Mouse (Mus musculus): ENCODE measurements around the gene Spta1. TPM values are rescaled to one million over a fixed set of nuclear protein-coding genes. Genes with fewer than 3 reads are reported as not detected.
A peak's percentile ranks its signal among the peaks of the same experiment; 100 is the strongest.

Spta1 gene
- polyA plus RNA-seq (2015; fragmentation: Nextera tagmentation; extraction: Ambion mirVana): 1.7 and 2.2 TPM in 2 replicates

DNA sequence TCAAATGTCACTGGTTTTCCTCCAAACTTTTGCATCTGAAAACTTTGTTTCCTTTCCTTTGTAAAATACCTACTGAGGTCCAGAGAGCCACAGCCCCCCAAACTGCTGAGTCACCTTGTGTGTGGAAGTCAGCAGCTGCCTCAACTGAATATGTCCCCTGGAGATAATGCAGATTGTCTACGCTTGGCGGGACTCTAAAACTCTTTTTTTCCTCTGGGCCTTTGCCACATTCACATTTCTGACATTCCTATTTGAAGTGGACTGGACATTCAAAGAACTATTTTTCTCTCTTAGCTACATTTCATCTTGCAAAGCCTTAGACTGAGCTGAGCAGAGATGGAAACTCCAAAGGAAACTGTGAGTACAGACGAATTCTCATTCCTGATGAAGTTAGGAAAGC is at the start of gene Spta1:
TSS of gene Spta1 (plus strand) at position 172 of the 400 bp plus-strand sequence.
- Histone ChIP-seq H3K4me2 (peak within 1 kb of the TSS; percentile 44), H3K4me1 (replicated peaks) (peaks cover 7% of the 10 kb centered on the region)
- peak; percentile 55 for ATAC-seq (replicated peaks; ENCODE audit: insufficient number of reproducible peaks, insufficient read depth, low FRiP score, low read depth)

DNA sequence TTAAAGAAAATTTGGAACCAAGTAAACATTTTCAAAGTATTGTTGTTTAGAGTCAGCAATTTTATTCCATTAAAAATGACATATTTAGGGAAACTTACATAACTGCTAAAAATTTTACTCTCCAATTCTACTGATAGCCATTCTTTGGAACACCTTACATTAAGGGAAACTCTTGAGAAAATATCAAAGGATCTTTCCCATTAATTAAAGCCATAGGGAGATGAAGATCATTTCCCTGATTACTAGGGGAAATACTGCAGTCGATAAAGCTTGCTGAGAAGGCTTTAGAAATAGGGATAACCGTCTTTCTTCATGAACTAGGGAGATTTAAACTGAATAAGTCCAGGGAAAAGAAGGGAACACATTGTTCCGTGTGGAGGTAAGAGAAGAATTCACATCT is 41.4 kb upstream of the Spta1 start, which contains the start of gene Olfr424:
TSS of gene Olfr424 (plus strand) at position 301 of the 400 bp plus-strand sequence.
- H3K9ac ChIP-seq: no peak within 1 kb of the TSS
- H3K4me2 ChIP-seq: no peak within 1 kb of the TSS
- no peaks in the 10 kb centered on the region for H3K9me3 ChIP-seq (replicated peaks)
- no peaks in the 10 kb centered on the region for H3K36me3 ChIP-seq
- 78% methylated on average over 3 of the region's 3 CpGs for WGBS
- no peak within 1 kb of the TSS for H3K4me3 ChIP-seq
- no peaks in the 10 kb centered on the region for H3K4me1 ChIP-seq (replicated peaks)
- no peak for ATAC-seq (replicated peaks; ENCODE audit: insufficient number of reproducible peaks, insufficient read depth, low FRiP score, low read depth)
- no peaks in the 10 kb centered on the region for H3K27me3 ChIP-seq
- no peak within 1 kb of the TSS for H3K27ac ChIP-seq

More for the DNA sequence above, at the start of gene Spta1:
- Histone ChIP-seq H3K27ac (peak within 1 kb of the TSS; percentile 52), H3K9ac (no peak within 1 kb of the TSS), H3K9me3 (replicated peaks) (no peaks in the 10 kb centered on the region), H3K27me3 (no peaks in the 10 kb centered on the region), H3K4me3 (0 out of 2 replicates have a peak within 1 kb of the TSS, but pooled peaks have one; percentile 12), H3K36me3 (no peaks in the 10 kb centered on the region)
- WGBS: 11% methylated on average over 3 of the region's 3 CpGs

DNA sequence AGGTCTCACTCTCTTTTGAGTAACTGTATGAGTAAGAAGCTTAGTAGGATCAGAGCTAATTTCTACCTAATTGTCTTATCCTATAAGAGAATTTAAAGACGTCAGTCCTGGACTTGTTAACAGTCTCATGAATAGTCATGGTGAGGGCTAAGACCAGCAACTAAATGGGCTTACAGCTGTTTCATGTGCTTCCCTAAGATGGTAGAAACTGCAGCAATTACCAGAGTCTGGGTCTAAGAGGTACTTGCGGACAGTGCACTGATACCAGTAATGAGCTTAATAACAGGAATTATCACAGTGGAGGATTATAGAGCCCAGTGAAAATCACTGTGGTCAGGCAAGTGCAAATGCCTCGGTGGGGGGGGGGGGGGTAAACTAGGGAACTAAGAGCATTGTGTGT is 40.6 kb upstream of the Spta1 start:
- WGBS: 61% methylated on average over 3 of the region's 3 CpGs
- Histone ChIP-seq H3K27ac (no peak overlapping the region), H3K4me2 (no peak overlapping the region), H3K4me3 (no peak overlapping the region), H3K27me3 (no peaks in the 10 kb centered on the region), H3K36me3 (no peaks in the 10 kb centered on the region), H3K4me1 (replicated peaks) (no peaks in the 10 kb centered on the region), H3K9ac (no peak overlapping the region), H3K9me3 (replicated peaks) (no peaks in the 10 kb centered on the region)
- ATAC-seq (replicated peaks; ENCODE audit: insufficient number of reproducible peaks, insufficient read depth, low FRiP score, low read depth): no peak

DNA sequence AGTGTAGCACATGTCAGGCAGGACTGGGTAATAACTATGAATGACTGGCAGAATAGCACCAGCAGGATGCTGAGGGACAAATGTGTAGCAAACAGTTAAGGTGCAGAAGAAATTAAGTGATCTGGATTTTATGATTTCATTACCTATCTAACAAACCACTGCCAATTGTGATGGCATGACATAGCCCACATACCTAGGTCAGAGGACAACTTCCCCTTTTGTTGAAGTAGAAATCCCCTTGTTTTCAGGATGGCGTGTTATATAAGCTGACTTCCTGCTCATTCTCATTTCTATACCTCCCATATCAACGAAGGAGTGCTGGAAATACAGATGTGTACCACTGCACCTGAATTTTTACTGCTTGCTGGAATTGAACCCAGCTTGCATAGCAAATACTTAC is 31.2 kb upstream of the Spta1 start:
- Histone ChIP-seq H3K4me2 (no peak overlapping the region), H3K36me3 (no peaks in the 10 kb centered on the region), H3K27me3 (no peaks in the 10 kb centered on the region), H3K27ac (no peak overlapping the region), H3K4me1 (replicated peaks) (no peaks in the 10 kb centered on the region), H3K9ac (no peak overlapping the region), H3K4me3 (no peak overlapping the region), H3K9me3 (replicated peaks) (no peaks in the 10 kb centered on the region)
- ATAC-seq (replicated peaks; ENCODE audit: insufficient number of reproducible peaks, insufficient read depth, low FRiP score, low read depth): no peak
- 67% methylated on average over 2 of the region's 2 CpGs for WGBS

DNA sequence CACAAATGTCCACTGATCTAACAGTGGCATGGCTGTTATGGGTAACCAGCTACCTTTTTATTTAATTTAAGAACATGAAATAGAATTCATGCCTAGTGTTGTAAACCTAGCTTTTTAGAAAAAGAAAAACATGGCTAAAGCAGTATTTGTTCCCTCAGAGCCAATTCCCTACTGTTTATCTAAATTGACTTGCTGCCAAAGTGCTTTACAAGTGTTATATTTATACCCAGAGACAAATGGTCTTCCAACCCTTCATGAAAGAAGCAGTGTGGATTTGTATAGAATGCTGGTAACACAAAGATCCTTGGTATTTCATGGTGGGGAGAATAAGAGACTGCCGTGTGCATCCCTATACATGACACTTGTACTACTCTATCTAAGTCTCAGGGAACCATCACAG is 25.9 kb upstream of the Spta1 start:
- no peak for ATAC-seq (replicated peaks; ENCODE audit: insufficient number of reproducible peaks, insufficient read depth, low FRiP score, low read depth)
- Histone ChIP-seq H3K9ac (no peak overlapping the region), H3K9me3 (replicated peaks) (no peaks in the 10 kb centered on the region), H3K27ac (no peak overlapping the region), H3K4me3 (no peak overlapping the region), H3K36me3 (no peaks in the 10 kb centered on the region), H3K4me2 (no peak overlapping the region), H3K27me3 (no peaks in the 10 kb centered on the region), H3K4me1 (replicated peaks) (peaks cover 8% of the 10 kb centered on the region; the same call in 1 of the 2 replicates)
- WGBS: 32% methylated on average over 1 of the region's 1 CpGs

DNA sequence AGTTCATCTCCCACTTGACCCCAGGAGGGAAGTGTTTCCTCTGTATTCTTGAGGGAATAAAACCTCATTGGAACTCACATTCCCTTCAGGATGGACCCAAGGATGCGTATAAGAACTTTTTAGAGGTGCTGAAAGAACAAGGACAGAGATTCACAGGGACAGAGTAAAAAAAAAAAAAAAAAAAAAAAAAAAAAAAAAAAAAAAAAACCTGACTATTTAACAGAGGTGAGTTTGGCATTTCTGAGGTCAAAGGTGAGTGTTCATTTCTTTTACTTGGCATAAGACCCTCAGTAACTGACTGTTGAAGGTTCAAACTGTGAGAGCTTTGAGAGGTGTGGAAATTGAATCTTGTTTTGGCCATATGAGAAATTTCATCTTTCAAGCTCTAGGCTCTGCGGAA is 23.3 kb upstream of the Spta1 start:
- ATAC-seq (replicated peaks; ENCODE audit: insufficient number of reproducible peaks, insufficient read depth, low FRiP score, low read depth): no peak
- Histone ChIP-seq H3K27me3 (no peaks in the 10 kb centered on the region), H3K4me3 (no peak overlapping the region), H3K36me3 (no peaks in the 10 kb centered on the region), H3K9ac (no peak overlapping the region), H3K9me3 (replicated peaks) (no peaks in the 10 kb centered on the region), H3K4me1 (replicated peaks) (peaks cover 8% of the 10 kb centered on the region; the same call in 1 of the 2 replicates), H3K27ac (no peak overlapping the region), H3K4me2 (no peak overlapping the region)
- WGBS: 76% methylated on average over 2 of the region's 2 CpGs

DNA sequence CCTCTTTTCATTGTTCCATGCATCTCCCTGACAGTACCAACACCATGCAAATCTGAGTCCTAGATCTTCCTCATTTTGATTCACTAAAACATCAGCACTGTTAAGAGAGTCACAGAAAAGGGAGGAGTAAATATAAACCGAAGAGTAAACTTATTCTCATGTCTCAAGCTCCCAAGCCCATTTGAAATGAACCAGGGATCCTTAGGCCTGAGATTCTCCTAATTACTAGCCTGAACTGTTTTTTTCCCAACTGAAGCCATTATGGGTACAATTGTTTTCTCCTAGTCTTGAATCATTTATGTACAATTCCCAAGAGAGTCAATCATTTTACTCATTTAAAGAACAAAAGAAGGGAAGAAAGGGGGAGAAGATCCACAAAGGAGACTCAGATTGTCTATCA is 17.2 kb upstream of the Spta1 start, which contains the start of gene Olfr420:
TSS of gene Olfr420 (plus strand) at position 301 of the 400 bp plus-strand sequence.
- no peaks in the 10 kb centered on the region for H3K4me1 ChIP-seq (replicated peaks)
- whole genome bisulfite sequencing: 78% methylated on average over 1 of the region's 1 CpGs
- no peak within 1 kb of the TSS for H3K9ac ChIP-seq
- ATAC-seq (replicated peaks; ENCODE audit: insufficient number of reproducible peaks, insufficient read depth, low FRiP score, low read depth): no peak
- H3K36me3 ChIP-seq: no peaks in the 10 kb centered on the region
- H3K27ac ChIP-seq: no peak within 1 kb of the TSS
- no peaks in the 10 kb centered on the region for H3K27me3 ChIP-seq
- no peak within 1 kb of the TSS for H3K4me3 ChIP-seq
- no peak within 1 kb of the TSS for H3K4me2 ChIP-seq
- H3K9me3 ChIP-seq (replicated peaks): no peaks in the 10 kb centered on the region

DNA sequence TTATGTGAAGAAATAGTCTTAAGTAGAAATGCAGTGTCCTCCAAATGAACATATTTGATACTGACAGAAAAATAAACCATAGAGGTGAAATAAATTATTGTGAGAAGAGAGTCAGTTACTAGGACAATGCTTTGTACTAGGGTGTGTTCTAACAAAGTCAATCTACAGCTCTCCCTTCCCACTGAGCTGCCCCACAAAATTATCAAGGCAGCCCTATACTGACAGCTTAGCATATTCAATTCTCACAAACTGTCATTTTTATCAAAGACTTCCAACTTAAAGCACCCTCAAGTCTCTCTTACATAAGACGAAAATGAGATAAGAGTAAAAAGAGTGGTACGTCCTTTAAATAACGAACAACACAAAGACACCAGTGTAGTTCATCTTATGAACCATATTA is 15.0 kb upstream of the Spta1 start:
- 68% methylated on average over 3 of the region's 3 CpGs for WGBS
- Histone ChIP-seq H3K9ac (no peak overlapping the region), H3K4me1 (replicated peaks) (no peaks in the 10 kb centered on the region), H3K4me2 (no peak overlapping the region), H3K27me3 (no peaks in the 10 kb centered on the region), H3K27ac (no peak overlapping the region), H3K9me3 (replicated peaks) (no peaks in the 10 kb centered on the region), H3K36me3 (no peaks in the 10 kb centered on the region), H3K4me3 (no peak overlapping the region)
- ATAC-seq (replicated peaks; ENCODE audit: insufficient number of reproducible peaks, insufficient read depth, low FRiP score, low read depth): no peak

DNA sequence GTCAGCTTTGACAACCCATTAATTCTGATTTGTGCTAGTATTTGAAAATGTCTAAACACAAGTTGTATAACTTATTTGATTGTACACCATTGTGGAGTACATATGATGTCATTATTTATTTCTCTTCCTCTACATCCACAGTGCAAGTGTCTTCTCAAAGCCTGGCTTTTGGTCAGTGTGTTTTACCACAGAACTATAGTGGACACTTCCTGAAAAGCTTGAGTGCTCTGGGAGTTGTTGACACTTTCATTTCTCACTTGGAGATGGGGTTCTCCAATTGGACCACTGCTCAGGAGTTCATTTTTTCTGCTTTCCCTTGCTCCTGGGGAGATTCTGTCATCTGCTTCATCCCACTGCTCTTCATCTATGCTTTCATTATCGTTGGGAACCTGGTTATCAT is 14.1 kb upstream of the Spta1 start:
- H3K27ac ChIP-seq: no peak overlapping the region
- H3K27me3 ChIP-seq: no peaks in the 10 kb centered on the region
- no peaks in the 10 kb centered on the region for H3K4me1 ChIP-seq (replicated peaks)
- no peak overlapping the region for H3K4me3 ChIP-seq
- H3K9ac ChIP-seq: no peak overlapping the region
- no peaks in the 10 kb centered on the region for H3K36me3 ChIP-seq
- H3K4me2 ChIP-seq: no peak overlapping the region
- H3K9me3 ChIP-seq (replicated peaks): no peaks in the 10 kb centered on the region
- WGBS: 71% methylated on average over 1 of the region's 1 CpGs
- ATAC-seq (replicated peaks; ENCODE audit: insufficient number of reproducible peaks, insufficient read depth, low FRiP score, low read depth): no peak

DNA sequence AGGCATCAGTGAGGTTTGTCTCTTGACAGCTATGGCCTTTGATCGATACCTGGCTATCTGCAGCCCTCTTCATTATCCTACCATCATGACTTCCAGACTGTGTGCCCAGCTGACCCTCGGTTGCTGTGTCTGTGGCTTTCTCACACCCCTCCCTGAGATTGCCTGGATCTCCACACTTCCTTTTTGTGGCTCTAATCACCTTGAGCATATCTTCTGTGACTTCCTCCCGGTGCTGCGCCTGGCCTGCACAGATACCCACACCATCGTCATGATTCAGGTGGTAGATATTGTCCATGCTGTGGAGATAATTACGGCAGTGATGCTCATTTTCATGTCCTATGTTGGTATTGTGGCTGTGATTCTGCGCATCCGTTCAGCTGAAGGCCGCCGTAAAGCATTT is 13.5 kb upstream of the Spta1 start:
- H3K27ac ChIP-seq: no peak overlapping the region
- no peaks in the 10 kb centered on the region for H3K4me1 ChIP-seq (replicated peaks)
- 72% methylated on average over 10 of the region's 10 CpGs for WGBS
- ATAC-seq (replicated peaks; ENCODE audit: insufficient number of reproducible peaks, insufficient read depth, low FRiP score, low read depth): no peak
- H3K4me3 ChIP-seq: no peak overlapping the region
- H3K9ac ChIP-seq: no peak overlapping the region
- H3K9me3 ChIP-seq (replicated peaks): no peaks in the 10 kb centered on the region
- no peaks in the 10 kb centered on the region for H3K27me3 ChIP-seq
- H3K36me3 ChIP-seq: no peaks in the 10 kb centered on the region
- H3K4me2 ChIP-seq: no peak overlapping the region

DNA sequence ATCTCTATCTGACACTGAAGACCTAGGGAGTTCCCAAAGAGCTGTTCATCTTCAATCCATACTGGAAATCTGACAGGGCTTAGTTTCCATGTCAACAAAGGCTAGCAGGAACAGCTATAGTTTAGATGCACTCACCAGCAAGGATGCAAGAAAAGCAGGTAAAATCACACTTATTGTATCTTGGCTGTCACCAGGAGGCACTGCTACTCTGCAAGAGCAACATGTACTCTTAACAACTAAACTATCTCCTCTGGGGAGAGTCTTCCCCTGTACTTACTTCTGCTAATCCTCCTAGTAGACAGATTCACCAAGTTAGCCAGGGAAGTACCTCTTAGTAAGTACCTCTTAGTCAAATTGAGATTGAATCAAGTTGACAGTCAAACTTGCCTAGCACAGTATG is 3.6 kb upstream of the Spta1 start:
- no peak overlapping the region for H3K4me3 ChIP-seq
- no peak overlapping the region for H3K27ac ChIP-seq
- H3K9me3 ChIP-seq (replicated peaks): no peaks in the 10 kb centered on the region
- H3K27me3 ChIP-seq: no peaks in the 10 kb centered on the region
- H3K36me3 ChIP-seq: no peaks in the 10 kb centered on the region
- H3K9ac ChIP-seq: no peak overlapping the region
- ATAC-seq (replicated peaks; ENCODE audit: insufficient number of reproducible peaks, insufficient read depth, low FRiP score, low read depth): no peak
- H3K4me1 ChIP-seq (replicated peaks): peaks cover 7% of the 10 kb centered on the region
- no peak overlapping the region for H3K4me2 ChIP-seq

DNA sequence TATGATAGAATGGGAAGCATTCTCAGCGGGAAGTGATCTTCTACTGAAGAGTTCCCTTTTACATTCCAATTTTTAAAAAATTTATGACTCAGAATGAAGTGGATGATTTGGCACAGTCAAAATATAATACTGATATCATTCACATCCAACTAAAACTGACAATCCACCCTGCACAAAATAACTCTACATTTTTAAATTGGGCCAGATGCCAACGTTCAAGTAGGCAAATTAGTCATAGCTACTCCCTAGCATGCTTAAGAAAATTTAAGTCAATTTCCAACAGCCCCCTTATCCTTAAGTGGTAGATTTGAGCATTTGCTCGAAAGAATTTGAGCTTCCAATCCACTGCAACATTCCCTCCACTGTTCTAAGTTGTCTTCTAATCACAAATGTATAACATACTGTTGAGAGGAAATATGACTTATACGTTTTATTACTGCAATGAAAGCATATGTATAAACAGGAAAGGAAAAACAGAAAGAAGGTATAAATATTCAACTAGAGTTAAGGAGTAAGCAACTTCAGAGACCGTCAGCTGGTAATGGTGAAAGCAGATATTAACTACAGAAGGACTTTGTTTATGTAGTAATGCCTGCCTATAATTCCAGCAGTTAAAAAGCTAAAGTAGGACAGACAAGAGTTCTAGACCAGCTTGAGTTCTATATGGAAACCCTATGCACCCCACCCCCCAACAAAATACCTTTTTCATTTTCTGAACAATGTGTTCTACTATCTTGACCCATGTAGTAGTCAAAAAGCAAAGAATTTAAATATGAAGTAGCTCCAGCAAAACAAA is 1.7 kb upstream of the Spta1 start:
- Histone ChIP-seq H3K27me3 (no peaks in the 10 kb centered on the region), H3K4me1 (replicated peaks) (peaks cover 7% of the 10 kb centered on the region), H3K9me3 (replicated peaks) (no peaks in the 10 kb centered on the region), H3K4me2 (no peak overlapping the region), H3K36me3 (no peaks in the 10 kb centered on the region), H3K9ac (no peak overlapping the region), H3K4me3 (no peak overlapping the region), H3K27ac (no peak overlapping the region)
- 69% methylated on average over 5 of the region's 5 CpGs for WGBS
- no peak for ATAC-seq (replicated peaks; ENCODE audit: insufficient number of reproducible peaks, insufficient read depth, low FRiP score, low read depth)

All from heart, embryonic 15.5 days (tissue).